Mouse (Mus musculus) liver, embryonic 15.5 days (tissue): ENCODE data around the gene 2010300C02Rik. TPM values are rescaled to one million over a fixed set of nuclear protein-coding genes. Genes with fewer than 3 reads are reported as not detected.

Source experiments
- ATAC-seq: fragments of 200-750 bp; cut with Nextera tagmentation; 2 replicates; pipeline ENCODE4 v1.8.0; 2017; ENCODE audit warnings: moderate number of reproducible peaks, mild to moderate bottlenecking, moderate library complexity; ENCODE audit not compliant: insufficient read depth
- H3K27ac ChIP-seq: fragments of 300-500 bp; sonication (generic); replicated peaks from 2 replicates; pipeline ENCODE4 v1.5.1; 2015; ENCODE audit warnings: mild to moderate bottlenecking, inconsistent platforms
- H3K27me3 ChIP-seq: fragments of 300-500 bp; sonication (generic); 2 replicates; pipeline ENCODE4 v1.6.1; 2015; ENCODE audit warnings: mild to moderate bottlenecking, inconsistent platforms
- H3K36me3 ChIP-seq: fragments of 300-500 bp; sonication (generic); replicated peaks from 2 replicates; pipeline ENCODE4 v1.6.1; 2015; ENCODE audit warnings: moderate library complexity, mild to moderate bottlenecking, inconsistent platforms
- H3K4me1 ChIP-seq: fragments of 300-500 bp; sonication (generic); replicated peaks from 2 replicates; pipeline ENCODE4 v1.6.1; 2015; ENCODE audit warnings: inconsistent platforms
- H3K4me2 ChIP-seq: fragments of 300-500 bp; sonication (generic); 2 replicates; pipeline ENCODE4 v1.6.1; 2015; ENCODE audit warnings: moderate library complexity, mild to moderate bottlenecking, inconsistent platforms
- H3K4me3 ChIP-seq: fragments of 300-500 bp; sonication (generic); replicated peaks from 2 replicates; pipeline ENCODE4 v1.5.1; 2015; ENCODE audit warnings: mild to moderate bottlenecking, inconsistent platforms
- H3K9ac ChIP-seq: fragments of 300-500 bp; sonication (generic); 2 replicates; pipeline ENCODE4 v1.6.1; 2015; ENCODE audit warnings: moderate library complexity, mild to moderate bottlenecking, inconsistent platforms
- H3K9me3 ChIP-seq: fragments of 300-500 bp; sonication (generic); replicated peaks from 2 replicates; pipeline ENCODE4 v1.6.1; 2016; ENCODE audit warnings: inconsistent platforms
- WGBS: fragments of 180-500 bp; shearing (Covaris S2); methylation state at CpG from one replicate; pipeline ENCODE4 v1.1.7; 2015; ENCODE audit warnings: mixed read lengths; ENCODE audit not compliant: insufficient replicate concordance; 5-methylcytosine and 5-hydroxymethylcytosine counted together
- polyA plus RNA-seq: library from polyadenylated mRNA; unstranded; fragments of >200 nt; fragmentation: Nextera tagmentation; extraction: Ambion mirVana; gene quantifications from 2 replicates; pipeline ENCODE4 v1.2.1, GENCODE M21; 2015

Gene 2010300C02Rik
- polyA plus RNA-seq, 1 experiment from 2014 or later: 0.13 TPM

- ATAC-seq: no peak
- Histone ChIP-seq H3K4me1 (no peaks in the 10 kb centered on the region), H3K36me3 (no peaks in the 10 kb centered on the region), H3K9me3 (no peaks in the 10 kb centered on the region), H3K27ac (no peak overlapping the region), H3K9ac (no peak overlapping the region), H3K4me2 (no peak overlapping the region), H3K27me3 (no peaks in the 10 kb centered on the region), H3K4me3 (no peak overlapping the region)
- WGBS: 31% methylated on average over 2 of the region's 2 CpGs
Measured at GRCm38 (mm10) chr1:37636169-37636568, 83.7 kb downstream of the 2010300C02Rik start.

- H3K9me3 ChIP-seq: no peaks in the 10 kb centered on the region
- H3K4me3 ChIP-seq: no peak overlapping the region
- no peaks in the 10 kb centered on the region for H3K36me3 ChIP-seq
- ATAC-seq: no peak
- 48% methylated on average over 7 of the region's 7 CpGs for WGBS
- no peak overlapping the region for H3K4me2 ChIP-seq
- H3K4me1 ChIP-seq: no peaks in the 10 kb centered on the region
- H3K27ac ChIP-seq: no peak overlapping the region
- no peak overlapping the region for H3K9ac ChIP-seq
- no peaks in the 10 kb centered on the region for H3K27me3 ChIP-seq
Measured at GRCm38 (mm10) chr1:37635716-37636115, 84.2 kb downstream of the 2010300C02Rik start.

- Histone ChIP-seq H3K4me3 (no peak overlapping the region), H3K4me2 (no peak overlapping the region), H3K27ac (no peak overlapping the region), H3K27me3 (no peaks in the 10 kb centered on the region), H3K4me1 (no peaks in the 10 kb centered on the region), H3K9ac (no peak overlapping the region), H3K36me3 (no peaks in the 10 kb centered on the region), H3K9me3 (no peaks in the 10 kb centered on the region)
- ATAC-seq: no peak
- 17% methylated on average over 4 of the region's 4 CpGs for WGBS
Measured at GRCm38 (mm10) chr1:37634658-37635057, 85.2 kb downstream of the 2010300C02Rik start.

- H3K27ac ChIP-seq: no peak overlapping the region
- H3K9me3 ChIP-seq: no peaks in the 10 kb centered on the region
- 34% methylated on average over 5 of the region's 5 CpGs for WGBS
- no peaks in the 10 kb centered on the region for H3K36me3 ChIP-seq
- H3K4me1 ChIP-seq: no peaks in the 10 kb centered on the region
- H3K4me2 ChIP-seq: no peak overlapping the region
- no peak overlapping the region for H3K9ac ChIP-seq
- no peak for ATAC-seq
- H3K27me3 ChIP-seq: no peaks in the 10 kb centered on the region
- no peak overlapping the region for H3K4me3 ChIP-seq
Measured at GRCm38 (mm10) chr1:37633516-37633915, 86.4 kb downstream of the 2010300C02Rik start.

GRCm38 (mm10) chr1:37632425-37632824 lies 87.5 kb downstream of the 2010300C02Rik start:
- Histone ChIP-seq H3K27me3 (no peaks in the 10 kb centered on the region), H3K9me3 (no peaks in the 10 kb centered on the region), H3K4me1 (no peaks in the 10 kb centered on the region), H3K4me2 (no peak overlapping the region), H3K36me3 (no peaks in the 10 kb centered on the region), H3K4me3 (no peak overlapping the region), H3K27ac (no peak overlapping the region), H3K9ac (no peak overlapping the region)
- WGBS: 75% methylated on average over 8 of the region's 8 CpGs
- ATAC-seq: no peak

- no peak for ATAC-seq
- no peaks in the 10 kb centered on the region for H3K36me3 ChIP-seq
- H3K9me3 ChIP-seq: no peaks in the 10 kb centered on the region
- H3K4me1 ChIP-seq: no peaks in the 10 kb centered on the region
- no peak overlapping the region for H3K4me2 ChIP-seq
- H3K27ac ChIP-seq: no peak overlapping the region
- H3K9ac ChIP-seq: no peak overlapping the region
- WGBS: 62% methylated on average over 6 of the region's 6 CpGs
- H3K4me3 ChIP-seq: no peak overlapping the region
- H3K27me3 ChIP-seq: no peaks in the 10 kb centered on the region
Measured at GRCm38 (mm10) chr1:37631456-37631855, 88.4 kb downstream of the 2010300C02Rik start.

GRCm38 (mm10) chr1:37630412-37631210 lies 89.3 kb downstream of the 2010300C02Rik start:
- Histone ChIP-seq H3K36me3 (no peaks in the 10 kb centered on the region), H3K9me3 (no peaks in the 10 kb centered on the region), H3K9ac (no peak overlapping the region), H3K27me3 (no peaks in the 10 kb centered on the region), H3K4me2 (no peak overlapping the region), H3K4me3 (no peak overlapping the region), H3K27ac (no peak overlapping the region), H3K4me1 (no peaks in the 10 kb centered on the region)
- ATAC-seq: no peak
- 66% methylated on average over 10 of the region's 10 CpGs for WGBS

- Histone ChIP-seq H3K9me3 (no peaks in the 10 kb centered on the region), H3K36me3 (no peaks in the 10 kb centered on the region), H3K27ac (no peak overlapping the region), H3K4me3 (no peak overlapping the region), H3K9ac (no peak overlapping the region), H3K4me2 (no peak overlapping the region), H3K27me3 (no peaks in the 10 kb centered on the region), H3K4me1 (no peaks in the 10 kb centered on the region)
- ATAC-seq: no peak
- 58% methylated on average over 5 of the region's 5 CpGs for WGBS
Measured at GRCm38 (mm10) chr1:37629876-37630275, 90.0 kb downstream of the 2010300C02Rik start.

- Histone ChIP-seq H3K4me1 (no peaks in the 10 kb centered on the region), H3K27ac (no peak overlapping the region), H3K9me3 (no peaks in the 10 kb centered on the region), H3K36me3 (no peaks in the 10 kb centered on the region), H3K27me3 (no peaks in the 10 kb centered on the region), H3K4me2 (no peak overlapping the region), H3K9ac (no peak overlapping the region), H3K4me3 (no peak overlapping the region)
- no peak for ATAC-seq
- 51% methylated on average over 6 of the region's 6 CpGs for WGBS
Measured at GRCm38 (mm10) chr1:37628749-37629148, 91.1 kb downstream of the 2010300C02Rik start.

GRCm38 (mm10) chr1:37624185-37624584 lies 95.7 kb downstream of the 2010300C02Rik start:
- Histone ChIP-seq H3K27ac (no peak overlapping the region), H3K9ac (no peak overlapping the region), H3K4me1 (no peaks in the 10 kb centered on the region), H3K4me2 (no peak overlapping the region), H3K27me3 (no peaks in the 10 kb centered on the region), H3K36me3 (no peaks in the 10 kb centered on the region), H3K9me3 (no peaks in the 10 kb centered on the region), H3K4me3 (no peak overlapping the region)
- ATAC-seq: no peak
- WGBS: 70% methylated on average over 17 of the region's 17 CpGs

GRCm38 (mm10) chr1:37622049-37622448 lies 97.8 kb downstream of the 2010300C02Rik start:
- no peaks in the 10 kb centered on the region for H3K27me3 ChIP-seq
- H3K4me3 ChIP-seq: no peak overlapping the region
- H3K36me3 ChIP-seq: no peaks in the 10 kb centered on the region
- H3K4me1 ChIP-seq: no peaks in the 10 kb centered on the region
- ATAC-seq: no peak
- no peak overlapping the region for H3K9ac ChIP-seq
- H3K4me2 ChIP-seq: no peak overlapping the region
- H3K9me3 ChIP-seq: no peaks in the 10 kb centered on the region
- 50% methylated on average over 6 of the region's 6 CpGs for WGBS
- no peak overlapping the region for H3K27ac ChIP-seq

- no peak for ATAC-seq
- Histone ChIP-seq H3K36me3 (no peaks in the 10 kb centered on the region), H3K27ac (no peak overlapping the region), H3K27me3 (no peaks in the 10 kb centered on the region), H3K9me3 (no peaks in the 10 kb centered on the region), H3K4me1 (no peaks in the 10 kb centered on the region), H3K4me3 (no peak overlapping the region), H3K4me2 (no peak overlapping the region), H3K9ac (no peak overlapping the region)
- 45% methylated on average over 1 of the region's 1 CpGs for WGBS
Measured at GRCm38 (mm10) chr1:37619542-37619941, 100.3 kb downstream of the 2010300C02Rik start.
